Mouse (Mus musculus): Measurements from ENCODE around the gene Ifngr2. TPM values are rescaled to one million over a fixed set of nuclear protein-coding genes. Genes with fewer than 3 reads are reported as not detected.

Gene Ifngr2
- polyA plus RNA-seq, 1 experiment from 2014 or later = 52.0 TPM

Small RNA genes lying within 50 kb of the gene (microRNA-seq; reads per million reads assigned to microRNA genes)
- not detected for gene Mir6367

Other genes starting within 250 kb of the Ifngr2 start
- gene Ifnar2, start 174.3 kb upstream of the Ifngr2 start, polyA plus RNA-seq (2015; fragmentation: Nextera tagmentation; extraction: Ambion mirVana) = 50.5 and 51.8 TPM in 2 replicates
- not detected in 2 replicates for gene Gm21970, start 155.4 kb upstream of the Ifngr2 start, polyA plus RNA-seq (2015; fragmentation: Nextera tagmentation; extraction: Ambion mirVana)
- 29.9 and 31.0 TPM in 2 replicates for gene Il10rb, start 140.9 kb upstream of the Ifngr2 start, polyA plus RNA-seq (2015; fragmentation: Nextera tagmentation; extraction: Ambion mirVana)
- 58.5 and 62.2 TPM in 2 replicates for gene Ifnar1, start 61.8 kb upstream of the Ifngr2 start, polyA plus RNA-seq (2015; fragmentation: Nextera tagmentation; extraction: Ambion mirVana)
- gene Tmem50b, start 50.7 kb downstream of the Ifngr2 start, polyA plus RNA-seq (2015; fragmentation: Nextera tagmentation; extraction: Ambion mirVana) = 35.6 and 35.8 TPM in 2 replicates
- gene Dnajc28, start 72.0 kb downstream of the Ifngr2 start, polyA plus RNA-seq (2015; fragmentation: Nextera tagmentation; extraction: Ambion mirVana) = 3.0 and 3.8 TPM in 2 replicates
- 128 and 132 TPM in 2 replicates for gene Gart, start 99.9 kb downstream of the Ifngr2 start, polyA plus RNA-seq (2015; fragmentation: Nextera tagmentation; extraction: Ambion mirVana)
- 117 and 118 TPM in 2 replicates for gene Son, start 100.4 kb downstream of the Ifngr2 start, polyA plus RNA-seq (2015; fragmentation: Nextera tagmentation; extraction: Ambion mirVana)
- gene Donson, start 141.7 kb downstream of the Ifngr2 start, polyA plus RNA-seq (2015; fragmentation: Nextera tagmentation; extraction: Ambion mirVana) = 21.0 and 21.8 TPM in 2 replicates
- 68.8 and 87.6 TPM in 2 replicates for gene Cryzl1, start 181.9 kb downstream of the Ifngr2 start, polyA plus RNA-seq (2015; fragmentation: Nextera tagmentation; extraction: Ambion mirVana)
- 24.6 and 27.6 TPM in 2 replicates for gene Itsn1, start 182.2 kb downstream of the Ifngr2 start, polyA plus RNA-seq (2015; fragmentation: Nextera tagmentation; extraction: Ambion mirVana)

All from kidney, embryonic 15.5 days (tissue).